Mouse (Mus musculus): ENCODE data around the gene Bdp1. TPM values are rescaled to one million over a fixed set of nuclear protein-coding genes. Genes with fewer than 3 reads are reported as not detected.

Gene Bdp1
- polyA plus RNA-seq, 1 experiment from 2014 or later = 32.0 TPM

GRCm38 (mm10) chr13:99989592-99989991, 114.3 kb downstream of the Bdp1 start:
- Histone ChIP-seq H3K9ac (no peak overlapping the region), H3K9me3 (no peaks in the 10 kb centered on the region), H3K4me1 (no peaks in the 10 kb centered on the region), H3K27ac (no peak overlapping the region), H3K4me2 (no peak overlapping the region), H3K27me3 (no peaks in the 10 kb centered on the region), H3K36me3 (peaks cover 9% of the 10 kb centered on the region; the same call in 1 of the 2 replicates), H3K4me3 (no peak overlapping the region)
- ATAC-seq (ENCODE audit: borderline replicate concordance, extremely low read depth, low FRiP score, low TSS enrichment) = no peak
- WGBS = 75% methylated on average over 4 of the region's 4 CpGs

GRCm38 (mm10) chr13:99983320-99983719, 120.5 kb downstream of the Bdp1 start:
- peaks cover 6% of the 10 kb centered on the region; the same call in 1 of the 2 replicates for H3K36me3 ChIP-seq
- no peaks in the 10 kb centered on the region for H3K4me1 ChIP-seq
- no peak overlapping the region for H3K4me3 ChIP-seq
- no peak overlapping the region for H3K4me2 ChIP-seq
- 87% methylated on average over 1 of the region's 1 CpGs for WGBS
- H3K9ac ChIP-seq = no peak overlapping the region
- no peaks in the 10 kb centered on the region for H3K27me3 ChIP-seq
- no peak overlapping the region for H3K27ac ChIP-seq
- no peaks in the 10 kb centered on the region for H3K9me3 ChIP-seq
- no peak for ATAC-seq (ENCODE audit: borderline replicate concordance, extremely low read depth, low FRiP score, low TSS enrichment)

GRCm38 (mm10) chr13:99979406-99979805, 124.5 kb downstream of the Bdp1 start:
- Histone ChIP-seq H3K9me3 (no peaks in the 10 kb centered on the region), H3K36me3 (peaks cover 6% of the 10 kb centered on the region; the same call in 1 of the 2 replicates), H3K4me2 (no peak overlapping the region), H3K4me1 (no peaks in the 10 kb centered on the region), H3K27me3 (no peaks in the 10 kb centered on the region), H3K27ac (no peak overlapping the region), H3K4me3 (no peak overlapping the region), H3K9ac (no peak overlapping the region)
- 46% methylated on average over 2 of the region's 2 CpGs for WGBS
- no peak for ATAC-seq (ENCODE audit: borderline replicate concordance, extremely low read depth, low FRiP score, low TSS enrichment)

GRCm38 (mm10) chr13:99970089-99970488, 133.8 kb downstream of the Bdp1 start:
- WGBS = 83% methylated on average over 5 of the region's 5 CpGs
- Histone ChIP-seq H3K9me3 (no peaks in the 10 kb centered on the region), H3K9ac (no peak overlapping the region), H3K36me3 (peaks cover 9% of the 10 kb centered on the region), H3K27me3 (no peaks in the 10 kb centered on the region), H3K4me3 (no peak overlapping the region), H3K4me1 (no peaks in the 10 kb centered on the region), H3K27ac (no peak overlapping the region), H3K4me2 (no peak overlapping the region)
- no peak for ATAC-seq (ENCODE audit: borderline replicate concordance, extremely low read depth, low FRiP score, low TSS enrichment)

Other genes with a start within 250 kb of the Bdp1 start
- 0.74 and 1.5 TPM in 2 replicates for gene Cartpt, start 203.0 kb downstream of the Bdp1 start, polyA plus RNA-seq (2015; fragmentation: Nextera tagmentation; extraction: Ambion mirVana)
- gene Mccc2, start 88.4 kb downstream of the Bdp1 start, polyA plus RNA-seq (2015; fragmentation: Nextera tagmentation; extraction: Ambion mirVana) = 48.0 and 48.9 TPM in 2 replicates
- gene Serf1, start 3.9 kb upstream of the Bdp1 start, polyA plus RNA-seq (2015; fragmentation: Nextera tagmentation; extraction: Ambion mirVana) = 117 and 125 TPM in 2 replicates
- 42.1 and 43.7 TPM in 2 replicates for gene Smn1, start 20.8 kb upstream of the Bdp1 start, polyA plus RNA-seq (2015; fragmentation: Nextera tagmentation; extraction: Ambion mirVana)
- gene Naip2, start 98.0 kb upstream of the Bdp1 start, polyA plus RNA-seq (2015; fragmentation: Nextera tagmentation; extraction: Ambion mirVana) = 0.36 and 0.60 TPM in 2 replicates
- gene Naip5, start 142.3 kb upstream of the Bdp1 start, polyA plus RNA-seq (2015; fragmentation: Nextera tagmentation; extraction: Ambion mirVana) = 0.21 and 0.36 TPM in 2 replicates
- 0.20 and 0.25 TPM in 2 replicates for gene Naip6, start 213.6 kb upstream of the Bdp1 start, polyA plus RNA-seq (2015; fragmentation: Nextera tagmentation; extraction: Ambion mirVana)

Data from lung, embryonic 15.5 days (tissue).